Mouse (Mus musculus): ENCODE results near the gene Sema6b.

DNA sequence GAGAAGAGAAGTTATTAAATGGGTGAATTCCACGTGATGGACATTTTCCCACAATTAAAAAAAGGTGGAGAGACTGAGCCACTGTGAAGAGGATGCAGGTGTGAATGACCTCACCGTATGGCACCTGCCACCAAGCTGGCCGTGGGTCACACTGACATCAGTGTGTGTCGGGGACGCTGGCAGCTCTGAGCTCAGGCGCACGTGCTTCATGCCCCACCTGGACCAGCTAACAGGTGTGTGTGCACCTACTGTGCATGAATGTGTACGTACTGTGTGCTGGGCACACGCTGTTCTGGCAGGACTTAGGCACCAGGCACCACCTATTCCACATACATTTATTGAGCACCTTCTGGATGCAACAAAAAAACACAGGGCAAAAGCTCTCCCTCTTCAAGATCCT, 4.4 kb upstream of the Sema6b start:
- TF ChIP-seq GATA1 (IDR thresholded peaks at IDR 0.05; ENCODE audit: low read length) (no peak), TAL1 (IDR thresholded peaks at IDR 0.05; ENCODE audit: low read length) (no peak)
